8 mouse cellular contexts compared by ENCODE assay signal in the genomic region with DNA sequence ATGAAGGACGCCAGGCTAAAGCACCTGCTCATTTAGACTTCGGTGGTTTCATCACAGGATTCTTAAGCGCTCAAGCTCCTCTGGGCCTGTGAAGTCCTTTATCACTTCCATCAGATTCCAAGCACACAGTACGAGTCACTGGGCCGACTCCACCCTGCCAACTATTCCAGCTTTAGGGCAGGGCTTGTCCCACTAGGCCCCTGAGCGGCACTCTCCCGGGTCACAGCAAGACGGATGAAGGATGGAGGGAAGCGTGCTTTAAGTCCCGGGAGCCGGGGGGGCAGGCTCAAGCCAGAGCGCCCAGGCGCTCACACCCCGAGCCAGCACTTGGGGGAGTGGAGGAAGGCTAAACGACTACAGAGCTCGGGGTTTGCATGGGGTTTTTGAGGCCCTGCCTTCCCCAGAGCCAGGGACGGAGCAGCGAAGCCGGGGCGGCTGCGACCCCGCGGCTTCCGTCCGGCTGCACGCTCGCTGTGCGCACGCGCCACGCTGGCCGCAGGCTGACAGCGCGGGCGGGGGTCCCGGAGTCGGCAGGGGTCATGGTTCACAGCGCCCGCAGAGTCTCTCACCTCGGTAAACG. TPM values are rescaled to one million over a fixed set of nuclear protein-coding genes. Genes with fewer than 3 reads are reported as not detected.
DNase-seq lines count a peak whose midpoint lies in the region; ATAC-seq and TF ChIP-seq lines count a peak whose summit lies in the region.

No protein-coding gene starts in this region.

- no peaks in the 10 kb centered on the region for H3K9me3 ChIP-seq in hindbrain, postnatal 0 days (ENCODE audit: low read length)

- peaks cover 4% of the 10 kb centered on the region; the same call in 1 of the 2 replicates for H3K4me1 ChIP-seq in hindbrain, postnatal 0 days (ENCODE audit: insufficient read depth, low read length)

- H3K36me3 ChIP-seq in hindbrain, postnatal 0 days (ENCODE audit: insufficient read depth, low read length), result no peaks in the 10 kb centered on the region

- peak overlapping the region; percentile 64 for H3K4me3 ChIP-seq in hindbrain, postnatal 0 days (ENCODE audit: low read length)

- POLR2A ChIA-PET in Patski (lab: Charles Lee), result interaction anchor here (0.5 to 0.9 kb wide), 2 partner anchors 41 to 69 kb away, joined by 3 read pairs; no protein-coding TSS in a partner anchor

- WGBS in hindbrain, postnatal 0 days, result under 1% methylated on average over 41 of the region's 41 CpGs

- CTCF ChIA-PET in Patski (lab: Charles Lee), result no interaction called here

- peak overlapping the region; percentile 55 for H3K27ac ChIP-seq in hindbrain, postnatal 0 days

- peak; percentile 10 to 33 for DNase-seq in layer of hippocampus, postnatal 10 days (ENCODE audit: low spot score in 2 of 2)
- DNase-seq in layer of hippocampus, adult 8-10 months (ENCODE audit: low spot score in 2 of 2), result no peak
- no peak for DNase-seq in Patski (ENCODE audit: low read depth, low spot score)
- DNase-seq in hindbrain, postnatal 0 days (ENCODE audit: low spot score), result peak; percentile 73
- no peak for DNase-seq in right cerebral cortex, postnatal 14 days
- no peak for DNase-seq in frontal cortex, postnatal 14 days (ENCODE audit: low spot score in 2 of 2)

- no peaks in the 10 kb centered on the region for H3K27me3 ChIP-seq in Patski
- H3K27me3 ChIP-seq in hindbrain, postnatal 0 days (ENCODE audit: insufficient read depth, low read length), result no peaks in the 10 kb centered on the region

- peak; percentile 55 for ATAC-seq in Patski
- ATAC-seq in erythroblast, adult 5-6 weeks (replicated peaks; ENCODE audit: low FRiP score, poor library complexity, severe bottlenecking), result peak; percentile 79
- ATAC-seq in hindbrain, postnatal 0 days, result peak; percentile 77
- peak; percentile 67 for ATAC-seq in megakaryocyte-erythroid progenitor cell, adult 5-6 weeks (replicated peaks; ENCODE audit: low FRiP score, low TSS enrichment, poor library complexity, severe bottlenecking)

- H3K4me2 ChIP-seq in hindbrain, postnatal 0 days (ENCODE audit: low read depth, low read length), result peak overlapping the region; percentile 76

- in situ Hi-C loops in Patski (cut with MboI; ENCODE audit: low pct_unique_long_range_greater_than_20kb), result no loop called here

- TF ChIP-seq CTCF in Patski (IDR thresholded peaks at IDR 0.05), result no peak
- TF ChIP-seq CTCF in hindbrain, postnatal 0 days (IDR thresholded peaks at IDR 0.05; ENCODE audit: low read depth), result no peak

- H3K9ac ChIP-seq in hindbrain, postnatal 0 days (replicated peaks; ENCODE audit: low read length), result peak overlapping the region; percentile 59

RNA-seq across cellular contexts. Expression of gene Anln, which starts 0.5 kb away (rescaled TPM):
- total RNA-seq in layer of hippocampus, postnatal 10 days (2021), result 10 to 100 TPM; 10.1 to 11.2 TPM
- 10 to 100 TPM; 23.7 to 32.9 (median 29.4) TPM for total RNA-seq in layer of hippocampus, adult 8-10 months (2022)
- 87.6 TPM for polyA plus RNA-seq in Patski (2021)
- 43.7 and 47.1 TPM in 2 replicates for total RNA-seq in erythroblast, adult 5-6 weeks (2015; ENCODE audit: low replicate concordance)
- 35.8 and 68.9 TPM in 2 replicates for total RNA-seq in erythroblast, adult 5-6 weeks (2017; ENCODE audit: low replicate concordance)
- total RNA-seq in hindbrain, postnatal 0 days (2014; rRNA removed), result 6.3 and 6.8 TPM in 2 replicates
- 2.7 and 3.3 TPM in 2 replicates for polyA plus RNA-seq in hindbrain, postnatal 0 days (2015; fragmentation: Nextera tagmentation; extraction: Ambion mirVana)
- total RNA-seq in megakaryocyte-erythroid progenitor cell, adult 5-6 weeks (2014; fragmentation: Nextera tagmentation), result 79.4 and 93.1 TPM in 2 replicates
- 59.5 and 67.9 TPM in 2 replicates for total RNA-seq in megakaryocyte-erythroid progenitor cell, adult 5-6 weeks (2017)

RNA-seq across cellular contexts. Expression of gene 9530077C05Rik, which starts 22.8 kb away (rescaled TPM):
- total RNA-seq in layer of hippocampus, postnatal 10 days (2021), result 1 to 10 TPM; 9.3 to 9.5 TPM
- total RNA-seq in layer of hippocampus, adult 8-10 months (2022), result 10 to 100 TPM in 1 of 4 experiments, 1 to 10 TPM in 3; 6.0 to 10.9 (median 8.1) TPM
- polyA plus RNA-seq in Patski (2021), result 12.7 TPM
- 1.5 and 2.3 TPM in 2 replicates for total RNA-seq in erythroblast, adult 5-6 weeks (2015; ENCODE audit: low replicate concordance)
- total RNA-seq in erythroblast, adult 5-6 weeks (2017; ENCODE audit: low replicate concordance), result 1.1 and 2.0 TPM in 2 replicates
- total RNA-seq in hindbrain, postnatal 0 days (2014; rRNA removed), result 13.8 and 15.5 TPM in 2 replicates
- 15.0 and 16.8 TPM in 2 replicates for polyA plus RNA-seq in hindbrain, postnatal 0 days (2015; fragmentation: Nextera tagmentation; extraction: Ambion mirVana)
- total RNA-seq in megakaryocyte-erythroid progenitor cell, adult 5-6 weeks (2014; fragmentation: Nextera tagmentation), result 5.8 and 10.7 TPM in 2 replicates
- total RNA-seq in megakaryocyte-erythroid progenitor cell, adult 5-6 weeks (2017), result 11.7 and 16.4 TPM in 2 replicates

Comparison
In these comparisons a context has a peak if more than half of its experiments do, and no peak if none do; other contexts are left out.
1. DNase-seq: peak in layer of hippocampus, postnatal 10 days (2 of 2) and hindbrain, postnatal 0 days (single experiment); none in layer of hippocampus, adult 8-10 months (0 of 2), Patski (single experiment), right cerebral cortex, postnatal 14 days (single experiment) and frontal cortex, postnatal 14 days (0 of 2).
2. Peak in every context shown above with its lines, with median percentiles within 50 percentile points of each other: ATAC-seq.